Mouse (Mus musculus) liver, postnatal 0 days (tissue): ENCODE data around the gene Sult1c1.

Experiments
- CTCF ChIP-seq: sonication (generic); IDR thresholded peaks from 2 replicates; pipeline ENCODE4 v1.5.1; 2016; ENCODE audit warnings: antibody characterized with exemption, low read depth
- EP300 ChIP-seq: IDR thresholded peaks from 2 replicates; pipeline ENCODE4 v1.6.1; 2016; ENCODE audit warnings: antibody characterized with exemption, low read depth, mild to moderate bottlenecking

DNA sequence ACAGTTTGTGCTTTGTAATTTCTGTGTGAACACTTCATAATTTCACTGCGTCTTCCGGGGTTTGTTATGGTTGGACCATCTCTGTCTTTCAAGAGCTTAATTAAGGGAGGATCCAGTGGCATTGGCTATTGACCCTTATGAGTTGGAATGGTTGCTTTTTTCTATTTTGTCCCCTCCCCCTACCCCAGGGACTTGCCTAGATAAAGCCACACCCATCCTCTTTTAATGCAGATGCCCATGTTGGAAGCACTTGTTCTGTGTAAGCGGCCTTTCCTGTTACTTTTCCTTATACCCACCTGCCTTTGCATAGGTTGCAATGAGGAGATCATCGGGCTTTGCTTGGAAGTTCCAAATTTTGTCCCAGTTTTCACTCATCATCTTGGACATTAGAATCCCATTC is 16.9 kb downstream of the Sult1c1 start:
- TF ChIP-seq CTCF (no peak), EP300 (no peak)
